Mouse (Mus musculus): Measurements from ENCODE around the gene Fbxo27. TPM values are rescaled to one million over a fixed set of nuclear protein-coding genes. Genes with fewer than 3 reads are reported as not detected.
"Not testable (repeated sequence)": the region's sequence is repeated elsewhere in the genome, so short reads cannot be mapped to it uniquely, and the experiment has no call there.

Gene Fbxo27
- total RNA-seq (2021) = 1 to 10 TPM in 1 of 2 experiments, under 1 TPM in 1; 0.86 to 1.6 TPM
- long read RNA-seq, experiment 1, partial matches to known transcripts = 0 of 2 reads
- long read RNA-seq, experiment 1, other reads (novel, unspliced or antisense) = 2 of 2 reads
- long read RNA-seq, experiment 2, partial matches to known transcripts = 0 of 2 reads
- long read RNA-seq, experiment 2, other reads (novel, unspliced or antisense) = 1 of 2 reads

DNA sequence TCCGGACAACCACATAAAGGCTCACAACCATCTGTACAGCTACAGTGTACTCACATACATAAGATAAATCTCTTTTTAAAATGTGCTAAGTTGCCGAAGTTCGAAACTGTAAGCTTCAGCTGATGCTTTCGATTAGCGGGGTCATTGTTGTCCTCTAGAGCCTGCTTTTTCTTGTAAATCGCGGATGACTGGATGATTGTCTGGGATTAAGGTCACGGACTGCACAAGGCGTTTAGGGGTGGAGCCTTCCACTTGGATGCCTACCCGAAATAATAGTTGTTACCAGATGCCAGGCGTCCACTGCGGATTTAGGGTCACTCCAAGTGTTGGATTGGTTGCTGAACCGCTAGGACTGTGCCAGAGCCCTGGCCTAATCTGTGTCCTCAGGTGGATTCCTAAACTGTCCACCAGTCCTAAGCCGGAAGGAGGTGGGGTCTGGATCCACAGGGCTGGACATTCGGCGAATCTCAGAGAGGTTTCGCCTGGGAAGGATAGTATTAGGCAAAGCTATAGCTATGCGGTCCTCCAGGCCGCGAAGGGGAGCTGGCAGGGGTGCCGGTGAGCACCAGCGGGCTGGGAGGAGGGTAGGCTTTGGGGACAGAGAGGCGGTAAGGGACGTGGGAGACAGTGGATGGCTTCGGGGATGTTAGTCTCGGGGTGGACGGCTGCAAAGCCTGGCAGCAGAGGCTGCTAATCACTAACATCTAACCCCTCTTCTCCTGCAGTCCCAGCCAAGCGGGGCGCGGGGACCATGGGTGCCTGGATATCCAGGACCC, at the start of gene Fbxo27:
Gene Fbxo27 (plus strand): TSS at position 305 of the 776 bp plus-strand sequence.
- DNase-seq = peak; percentile 15 to 26

DNA sequence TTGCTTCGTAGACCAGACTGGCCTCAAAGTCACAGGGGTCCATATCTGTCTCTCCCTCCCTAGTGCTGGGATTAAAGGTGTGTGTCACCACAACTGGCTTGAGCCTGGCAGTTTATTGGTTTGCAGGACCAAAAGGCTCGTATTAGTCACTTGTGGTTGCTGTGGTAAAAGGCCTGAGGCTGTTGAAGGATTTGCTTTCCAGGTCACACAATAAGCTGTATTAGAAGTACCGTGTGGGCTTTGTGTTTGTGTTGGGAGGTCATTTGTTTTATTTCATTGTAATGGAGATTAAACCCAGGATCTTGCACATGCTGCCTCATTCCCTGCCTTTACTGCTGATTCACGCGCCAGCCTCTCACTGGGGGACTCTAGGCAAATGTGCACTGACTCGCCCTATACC, 47.3 kb upstream of the Fbxo27 start:
- DNase-seq = no peak

- no peak for DNase-seq
These were observed 46.6 kb upstream of the Fbxo27 start for GRCm38 (mm10) chr7:28645947-28646475.

GRCm38 (mm10) chr7:28647016-28647415, 45.6 kb upstream of the Fbxo27 start:
- DNase-seq = peak in 1 of 2 experiments; percentile 8

GRCm38 (mm10) chr7:28651157-28651556, 41.5 kb upstream of the Fbxo27 start:
- no peak for DNase-seq

DNA sequence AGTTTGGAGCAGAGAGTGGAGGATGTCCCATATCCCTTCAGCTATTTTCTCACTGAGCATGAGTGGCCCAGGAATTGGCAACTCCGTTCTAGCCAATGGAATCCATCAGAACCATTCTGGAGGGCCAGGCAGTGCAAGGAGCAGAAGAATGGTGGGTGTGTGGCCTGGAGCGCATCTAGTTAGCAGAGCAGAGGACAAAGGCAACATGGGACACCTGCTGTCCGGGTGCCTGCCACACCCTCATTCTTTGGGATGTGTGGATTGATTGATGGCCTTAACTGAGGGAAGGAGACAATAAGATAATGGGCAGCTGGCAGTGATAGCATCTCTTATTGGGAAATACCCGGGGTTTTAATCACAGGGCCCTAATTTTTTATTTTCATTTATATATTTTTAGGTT, 36.2 kb upstream of the Fbxo27 start:
- no peak for DNase-seq

DNA sequence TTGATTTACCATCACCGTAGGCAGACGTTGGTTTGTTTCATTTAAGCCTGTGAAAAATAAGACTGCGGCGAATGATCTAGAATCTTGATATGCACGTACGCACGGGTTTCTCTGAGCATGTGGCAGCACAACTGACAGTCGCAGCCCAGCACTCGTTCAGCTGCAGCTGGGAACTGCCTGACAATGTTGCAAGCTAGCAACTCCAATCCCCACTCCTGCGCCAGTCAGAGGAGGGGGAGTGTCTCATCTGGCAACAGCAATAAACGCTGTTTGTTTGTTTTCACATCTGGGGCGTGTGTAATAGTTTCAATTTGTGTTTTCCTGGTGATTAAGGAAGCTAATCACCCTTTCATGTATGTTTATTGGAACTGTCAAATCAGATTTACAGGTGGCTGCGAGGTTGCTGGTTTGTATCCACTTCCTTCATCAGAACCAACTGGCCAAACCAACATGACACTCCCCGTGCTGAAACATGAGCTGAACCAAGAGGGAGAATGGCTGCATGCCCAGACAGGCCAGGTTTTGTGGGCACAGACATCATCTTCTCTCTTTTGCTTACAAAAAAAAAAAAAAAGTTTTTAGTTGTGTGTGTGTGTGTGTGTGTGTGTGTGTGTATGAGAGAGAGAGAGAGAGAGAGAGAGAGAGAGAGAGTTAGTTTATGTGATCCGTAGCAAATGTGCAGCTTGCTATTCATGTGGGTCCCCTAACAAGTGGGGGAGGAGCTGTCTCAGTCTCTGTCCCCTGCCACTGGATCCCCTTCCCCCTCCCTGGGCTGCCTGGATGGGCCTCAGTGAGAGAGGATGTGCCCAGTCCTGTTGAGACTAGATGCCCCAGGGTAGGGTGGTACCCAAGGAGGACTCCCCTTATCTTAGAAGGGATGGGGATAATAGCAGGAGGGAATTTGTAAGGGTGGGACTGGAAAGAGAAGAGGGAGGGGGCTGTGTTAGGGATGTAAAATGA, 26.7 kb upstream of the Fbxo27 start:
- no peak for DNase-seq

DNA sequence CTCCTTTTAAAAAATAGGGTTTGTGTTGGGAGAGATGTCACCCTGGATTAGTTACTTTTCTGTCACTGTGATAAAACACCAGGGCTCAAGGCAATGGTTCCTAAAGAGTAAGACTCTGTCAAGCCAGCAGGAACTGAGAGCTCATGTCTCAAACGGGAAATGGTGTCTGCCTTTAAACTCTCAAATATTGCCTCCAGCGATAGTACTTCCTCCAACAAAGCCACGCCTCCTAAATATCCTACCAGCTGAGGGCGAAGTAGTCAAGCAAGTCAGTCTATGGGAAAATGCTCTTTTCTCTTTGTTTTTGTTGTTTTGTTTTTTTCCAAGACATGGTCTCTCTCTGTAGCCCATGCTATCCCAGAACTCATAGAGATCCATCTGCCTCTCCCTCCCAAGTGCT, 21.5 kb upstream of the Fbxo27 start:
- DNase-seq = no peak

DNA sequence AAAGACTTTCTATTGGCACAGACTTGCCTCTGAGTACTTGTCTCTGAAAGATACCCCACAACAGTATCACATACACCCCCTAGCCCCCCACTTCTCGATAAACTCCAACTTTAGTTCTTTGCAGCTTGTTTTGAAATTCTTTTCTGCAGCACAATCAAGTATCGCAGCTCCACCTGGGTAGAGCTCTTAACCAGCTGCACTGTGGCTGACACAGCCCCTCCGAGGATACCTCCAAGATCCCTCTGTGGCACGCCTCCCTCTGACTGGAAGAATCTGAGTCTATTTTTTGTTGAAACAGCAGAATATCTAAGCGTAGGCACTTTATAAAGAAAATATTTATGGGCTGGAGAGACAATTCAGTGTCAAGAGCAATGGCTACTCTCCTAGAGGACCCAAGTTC, 20.4 kb upstream of the Fbxo27 start:
- DNase-seq = no peak

DNA sequence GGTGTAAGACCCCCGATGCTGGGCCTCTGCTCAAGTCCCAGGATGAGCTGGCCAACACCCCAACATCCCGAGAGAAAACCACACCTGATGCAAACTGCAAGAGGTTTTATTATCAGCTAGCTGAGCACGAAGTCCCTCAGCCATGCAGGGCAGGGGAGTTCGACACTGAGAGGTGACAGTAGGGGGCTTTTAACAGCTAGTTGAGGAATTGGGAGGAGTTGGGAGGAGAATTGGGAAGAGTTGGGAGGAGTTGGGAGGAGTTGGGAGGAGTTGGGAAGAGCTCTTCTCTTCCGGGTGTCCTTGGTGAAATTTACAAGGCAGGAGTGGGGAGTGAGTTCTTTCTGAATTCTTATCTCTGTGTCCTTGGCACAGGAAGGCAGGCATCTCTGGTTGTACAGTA, 19.9 kb upstream of the Fbxo27 start:
- not testable (repeated sequence) for DNase-seq

- DNase-seq = no peak
These were observed 17.7 kb upstream of the Fbxo27 start for GRCm38 (mm10) chr7:28674994-28675393.

DNA sequence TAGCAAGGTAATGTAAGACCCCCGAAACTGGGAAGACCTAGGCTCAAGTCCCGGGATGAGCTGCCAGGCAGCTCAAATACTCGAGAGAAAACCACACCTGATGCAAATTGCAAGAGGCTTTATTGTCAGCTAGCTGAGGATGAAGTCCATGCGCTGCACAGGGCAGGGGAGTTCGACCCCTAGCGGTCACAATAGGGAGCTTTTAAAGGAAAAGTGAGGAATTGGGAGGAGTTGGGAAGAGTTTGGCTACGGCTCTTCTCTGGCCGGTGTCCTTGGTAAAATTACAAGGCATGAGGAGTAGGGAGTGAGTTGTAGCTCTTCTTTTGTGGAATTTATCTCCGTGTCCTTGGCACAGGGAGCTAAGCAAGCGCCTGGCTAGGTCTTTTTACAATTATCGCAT, 16.9 kb upstream of the Fbxo27 start:
- DNase-seq = peak; percentile 57 to 68

- DNase-seq = no peak
These were observed 15.7 kb upstream of the Fbxo27 start for GRCm38 (mm10) chr7:28676811-28677541.

DNA sequence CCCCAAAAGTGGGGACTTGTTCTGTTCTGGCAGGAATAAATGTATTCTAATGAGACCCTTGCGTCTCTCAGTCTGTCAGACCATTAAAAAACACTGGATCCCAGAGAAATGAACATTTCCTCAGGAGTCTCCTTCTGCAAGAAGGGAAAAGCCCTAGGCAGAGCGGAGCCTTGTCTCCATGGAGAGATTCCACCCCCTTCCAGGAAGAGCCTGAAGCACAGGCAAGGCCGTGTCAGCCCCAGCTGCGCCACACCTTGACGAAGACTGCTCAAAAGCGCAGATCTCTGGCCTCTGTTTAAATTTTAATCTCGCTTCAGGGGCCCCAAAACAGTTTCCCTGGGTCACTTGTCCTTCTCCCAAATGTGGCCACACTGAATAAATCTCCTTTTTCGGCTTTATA, 15.0 kb upstream of the Fbxo27 start:
- DNase-seq = no peak

GRCm38 (mm10) chr7:28691075-28691474, 1.6 kb upstream of the Fbxo27 start:
- no peak for DNase-seq

GRCm38 (mm10) chr7:28693321-28693966, 795 bp downstream of the Fbxo27 start:
- DNase-seq = peak; percentile 53 to 68

GRCm38 (mm10) chr7:28694423-28694822, 1.8 kb downstream of the Fbxo27 start:
- DNase-seq = no peak

DNA sequence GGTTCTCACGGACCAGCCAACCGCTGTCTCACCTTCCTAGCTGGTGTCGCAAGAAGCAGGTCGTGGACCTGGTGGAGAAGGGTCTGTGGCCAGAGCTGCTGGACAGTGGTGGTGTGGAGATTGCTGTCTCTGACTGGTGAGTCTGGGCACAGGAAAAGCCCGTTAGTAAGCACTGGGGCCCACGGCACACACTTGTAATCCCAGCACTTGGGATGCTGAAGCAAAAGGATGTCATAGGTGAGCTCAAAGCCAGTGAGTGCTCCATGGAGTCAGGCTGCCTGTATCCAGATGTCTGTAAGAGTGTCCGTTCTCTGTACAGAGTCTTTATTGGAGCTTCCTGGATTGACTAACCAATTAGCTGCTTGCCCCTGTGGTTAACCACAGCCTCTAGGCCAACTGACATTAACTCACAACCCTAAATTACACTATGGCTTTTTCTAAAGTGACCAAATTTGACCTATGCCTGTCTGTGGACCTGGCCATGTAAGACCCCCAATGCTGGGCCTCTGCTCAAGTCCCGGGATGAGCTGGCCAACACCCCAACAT, 2.4 kb downstream of the Fbxo27 start:
- DNase-seq = no peak

DNA sequence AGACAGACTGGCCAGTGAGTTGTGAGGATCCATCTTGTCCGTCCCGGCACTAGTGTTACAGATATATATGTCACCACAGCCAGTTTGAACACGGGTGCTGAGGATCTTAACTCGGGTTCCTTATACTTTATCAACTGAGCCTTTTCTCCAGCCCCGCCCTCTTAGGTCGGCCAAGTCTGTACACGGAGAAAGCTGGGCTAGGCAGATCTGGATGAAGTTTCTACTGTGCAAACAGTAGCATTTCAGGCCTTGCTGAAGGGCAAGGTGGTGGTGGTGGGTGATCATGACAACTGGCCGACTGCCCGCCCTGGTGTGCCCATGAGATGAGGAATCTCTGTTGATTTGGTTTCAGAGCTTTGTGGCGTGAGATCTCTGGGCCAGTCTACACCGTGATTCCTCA, 4.6 kb downstream of the Fbxo27 start:
- no peak for DNase-seq

GRCm38 (mm10) chr7:28700269-28700668, 7.6 kb downstream of the Fbxo27 start:
- DNase-seq = no peak

GRCm38 (mm10) chr7:28701306-28701705, 8.7 kb downstream of the Fbxo27 start:
- not testable (repeated sequence) for DNase-seq

All from adrenal gland, postnatal 36 days (tissue).